Mouse (Mus musculus) ES-Bruce4 (cell line): Measurements from ENCODE around the gene Nxpe3.

Experiments used
- CTCF ChIP-seq: IDR thresholded peaks from one replicate; pipeline ENCODE4 v1.8.1; 2011; ENCODE audit warnings: low read depth, low read length
- POLR2A ChIP-seq: IDR thresholded peaks from one replicate; pipeline ENCODE4 v1.8.1; 2011; ENCODE audit warnings: low read length; ENCODE audit not compliant: insufficient read depth

DNA sequence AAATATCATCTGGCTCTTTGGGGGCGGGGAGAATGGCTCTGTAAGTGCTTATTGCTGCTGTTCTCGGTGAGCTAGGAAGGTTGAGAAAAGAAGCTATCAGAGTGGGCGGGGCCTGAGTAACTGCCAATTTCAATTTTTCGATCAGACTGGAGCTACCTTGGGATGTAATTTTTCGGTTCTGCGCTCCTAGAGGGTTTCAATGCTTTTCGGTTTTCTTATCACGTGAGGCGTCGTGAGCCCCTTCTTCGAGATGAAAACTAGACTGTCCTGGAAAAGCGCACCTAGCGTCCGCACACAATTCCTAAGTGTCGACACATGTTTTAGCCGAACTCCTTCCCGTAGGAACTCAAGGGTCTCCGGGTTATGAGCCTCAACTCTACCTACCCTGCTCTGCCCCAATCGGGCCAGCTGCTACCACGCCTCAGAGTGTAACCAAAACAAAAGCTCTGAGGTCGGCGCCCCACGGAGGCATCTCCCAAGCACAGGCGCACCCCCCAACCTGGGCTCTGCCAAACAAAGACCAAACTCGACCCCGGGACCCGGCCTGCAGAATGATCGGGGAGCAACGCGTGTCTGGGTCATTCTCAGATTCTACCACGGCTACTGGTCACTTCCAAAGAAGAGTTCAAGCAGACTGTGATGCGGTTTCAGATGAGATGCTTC, 38.7 kb upstream of the Nxpe3 start:
- no peak for TF ChIP-seq POLR2A
- TF ChIP-seq CTCF = no peak
